Mouse (Mus musculus) adrenal gland (tissue): ENCODE data around the gene Fam172a.

ENCODE experiments used
- intact Hi-C: fragments of 180-260 bp; cut with DNase I; formaldehyde crosslinking; loops from one replicate; pipeline ENCODE4 v1.15.1; 2025

The Fam172a gene

GRCm38 (mm10) chr13:78177381-78177950 is 475.6 kb downstream of the Fam172a start:
- intact Hi-C loops, result loop anchor here (5.0 kb wide), 1 partner anchor 195 kb away; no protein-coding TSS in a partner anchor

GRCm38 (mm10) chr13:78178021-78178420 is 476.2 kb downstream of the Fam172a start:
- intact Hi-C loops, result loop anchor here (5.0 kb wide), 1 partner anchor 196 kb away; no protein-coding TSS in a partner anchor

DNA sequence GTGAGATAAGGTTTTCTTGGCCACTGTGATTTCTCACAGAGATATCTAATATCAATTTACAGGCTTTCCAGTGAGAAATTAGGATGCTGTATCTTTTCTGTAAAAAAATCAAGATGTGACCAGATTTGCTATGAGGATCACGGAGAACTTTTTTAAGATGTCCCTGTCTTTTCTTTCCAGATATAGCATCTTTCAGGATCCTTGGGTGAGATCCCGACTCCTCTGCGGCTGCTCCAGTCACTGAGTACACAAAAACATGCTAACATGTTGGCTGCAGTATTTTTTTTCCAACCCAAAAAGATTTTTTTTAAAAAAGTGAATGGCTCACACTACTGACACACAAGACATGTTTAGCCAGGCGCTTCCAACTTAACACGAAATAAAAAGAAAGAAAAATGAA is 476.9 kb downstream of the Fam172a start:
- intact Hi-C loops, result loop anchor here (5.0 kb wide), 1 partner anchor 196 kb away; no protein-coding TSS in a partner anchor

DNA sequence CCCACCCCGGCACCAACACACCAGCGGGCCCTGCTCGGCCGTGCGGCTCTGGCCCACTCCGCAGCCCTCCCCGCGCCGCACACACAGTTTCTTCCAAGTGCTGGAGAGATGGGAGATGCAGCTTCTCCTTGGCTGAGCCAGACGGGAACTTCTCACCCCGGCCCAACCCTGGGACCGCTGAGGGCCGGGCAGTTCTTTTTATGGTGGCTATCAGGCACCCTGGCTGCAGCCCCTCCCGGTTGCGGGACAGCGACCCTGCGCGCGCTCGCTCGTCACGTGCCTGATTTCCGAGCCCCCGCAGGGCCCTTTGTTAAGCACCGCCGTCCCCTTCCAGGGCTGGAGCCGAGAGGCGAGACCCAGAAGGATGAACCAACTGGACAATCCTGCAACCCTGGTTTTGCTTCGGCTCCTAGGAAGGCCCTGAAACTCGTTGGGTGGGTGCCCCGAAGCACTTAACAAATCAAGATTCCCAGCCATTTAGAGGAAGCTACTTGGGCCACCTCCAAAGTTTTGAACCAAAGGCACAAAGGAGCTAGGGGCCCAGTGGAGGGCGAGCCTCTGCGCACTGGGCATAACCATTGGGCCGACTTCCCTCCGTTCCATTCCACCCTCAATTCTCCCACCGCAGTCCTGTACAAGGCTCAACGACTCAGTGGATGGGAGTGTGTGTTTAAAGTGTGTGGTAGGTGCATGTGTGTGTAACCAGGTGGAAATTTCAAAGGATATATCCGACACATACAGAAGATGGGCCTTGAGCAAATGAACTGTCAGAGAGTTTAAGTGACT is 477.7 kb downstream of the Fam172a start:
- intact Hi-C loops, result loop anchor here (5.0 to 10.0 kb wide), 2 partner anchors 197 to 315 kb away; no protein-coding TSS in a partner anchor

GRCm38 (mm10) chr13:78180261-78180660 is 478.4 kb downstream of the Fam172a start:
- intact Hi-C loops, result loop anchor here (10.0 kb wide), 1 partner anchor 315 kb away; no protein-coding TSS in a partner anchor

DNA sequence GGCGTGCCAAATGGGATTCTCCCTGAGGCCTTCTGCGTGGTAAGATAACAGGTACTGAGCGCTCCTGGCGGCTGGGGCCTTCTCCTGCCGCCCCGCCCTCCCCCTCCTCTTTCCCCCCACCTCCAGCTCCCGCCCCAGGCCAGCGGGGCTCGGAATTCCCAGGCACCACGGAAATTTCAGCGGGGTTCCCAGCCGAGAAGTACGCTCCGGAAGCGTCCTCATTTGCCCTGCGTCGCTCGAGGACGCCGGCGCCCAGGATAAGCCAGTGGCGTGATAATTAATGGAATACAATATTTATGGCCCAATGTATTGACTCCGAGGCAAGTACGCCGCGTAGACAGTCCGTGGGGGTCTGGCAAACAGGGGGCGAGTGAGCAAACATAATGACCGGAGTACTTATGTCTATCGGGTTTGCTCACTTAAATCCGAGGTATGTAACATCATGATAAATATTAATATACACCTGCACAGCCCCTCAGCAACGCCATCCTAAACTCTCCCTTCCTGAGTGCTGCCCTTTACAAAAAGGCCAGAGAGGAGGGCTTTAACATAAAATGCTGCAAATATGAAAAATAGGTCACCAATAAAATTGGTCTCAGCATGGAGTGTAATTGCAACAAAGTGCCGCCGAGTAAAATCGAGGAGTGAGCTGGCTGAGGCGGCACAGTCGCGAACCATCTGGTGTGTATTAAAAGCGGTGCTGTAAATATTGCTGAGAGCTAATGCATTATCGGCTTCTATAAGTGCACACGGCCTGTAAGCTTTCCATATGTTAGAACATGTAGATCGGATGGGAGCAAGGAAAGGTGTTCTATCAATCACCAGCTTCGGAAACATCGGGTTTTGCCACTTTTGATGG is 479.5 kb downstream of the Fam172a start:
- intact Hi-C loops, result loop anchor here (10.0 kb wide), 1 partner anchor 316 kb away; no protein-coding TSS in a partner anchor

GRCm38 (mm10) chr13:78181930-78182558 is 480.2 kb downstream of the Fam172a start:
- intact Hi-C loops, result loop anchor here (10.0 kb wide), 1 partner anchor 317 kb away; no protein-coding TSS in a partner anchor

- intact Hi-C loops, result loop anchor here (10.0 kb wide), 1 partner anchor 318 kb away; no protein-coding TSS in a partner anchor
These were observed 481.2 kb downstream of the Fam172a start for GRCm38 (mm10) chr13:78183004-78183403.

DNA sequence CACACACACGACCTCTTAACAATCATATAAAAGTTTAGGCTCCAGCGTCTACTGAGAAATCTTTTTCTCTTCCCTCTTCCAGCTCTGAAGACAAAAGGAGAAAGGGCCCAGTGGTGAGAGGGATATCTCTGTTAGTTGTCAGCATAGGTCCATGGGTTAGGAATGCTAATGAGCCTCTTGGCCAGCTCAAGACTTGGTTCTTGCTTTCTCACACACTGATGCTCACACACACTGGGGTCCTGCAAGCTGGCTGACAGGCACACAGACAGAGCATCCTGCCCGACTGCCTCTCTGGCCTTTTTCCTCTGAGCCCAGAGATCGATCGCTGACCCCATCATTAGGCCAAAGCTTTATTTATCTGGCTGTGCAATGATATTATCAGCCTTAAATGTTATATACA is 482.2 kb downstream of the Fam172a start:
- intact Hi-C loops, result loop anchor here (10.0 kb wide), 1 partner anchor 319 kb away; no protein-coding TSS in a partner anchor

- intact Hi-C loops, result loop anchor here (10.0 kb wide), 1 partner anchor 320 kb away; no protein-coding TSS in a partner anchor
These were observed 483.1 kb downstream of the Fam172a start for GRCm38 (mm10) chr13:78184786-78185466.

DNA sequence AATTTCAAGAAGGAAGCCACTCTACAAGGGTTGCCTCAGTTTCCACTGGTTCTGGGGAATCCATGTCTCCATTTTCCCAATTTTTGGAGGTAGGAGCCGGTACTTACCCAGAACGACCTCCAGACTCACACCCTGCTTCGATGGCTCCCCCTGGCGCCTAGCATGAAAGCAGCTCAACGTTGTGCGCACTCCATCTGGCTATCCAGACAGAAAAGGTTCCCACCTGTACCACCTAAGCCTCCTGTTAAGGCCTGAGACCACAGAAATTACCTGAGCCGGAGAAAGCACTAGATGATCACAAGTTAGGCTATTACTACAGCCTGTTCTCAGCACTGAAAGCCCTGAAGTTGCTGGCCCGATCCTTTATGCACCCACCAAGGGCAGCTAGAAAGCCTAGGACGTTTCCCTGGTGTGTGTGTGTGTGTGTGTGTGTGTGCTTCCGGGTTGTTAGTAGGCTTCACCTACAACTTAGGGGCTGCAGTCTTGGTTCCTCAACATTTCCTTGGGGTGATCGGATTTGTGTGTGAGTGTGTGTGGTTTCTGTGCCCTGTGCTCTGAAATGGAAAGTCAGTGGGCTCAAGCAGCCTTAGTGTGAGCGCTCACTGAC is 484.6 kb downstream of the Fam172a start:
- intact Hi-C loops, result loop anchor here (10.0 kb wide), 1 partner anchor 322 kb away; no protein-coding TSS in a partner anchor

DNA sequence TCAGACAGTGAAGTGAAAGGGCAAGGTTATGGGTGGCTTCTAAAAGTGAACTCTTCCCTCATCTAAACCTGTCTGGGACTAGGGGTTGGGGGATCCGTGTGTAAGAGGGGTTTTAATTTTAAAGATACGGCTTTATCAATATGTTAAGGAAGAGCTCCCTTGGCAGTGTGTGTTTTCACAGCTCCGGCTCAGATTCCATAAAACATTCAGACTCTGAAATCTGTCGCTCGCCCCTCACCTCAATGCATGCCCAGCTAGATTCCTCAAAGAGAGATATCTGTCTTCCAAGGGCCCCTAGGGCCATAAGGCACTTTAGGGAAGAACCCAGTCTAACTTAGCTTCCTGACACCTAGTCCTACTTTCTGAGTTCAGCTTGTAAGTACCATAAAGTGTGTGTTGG is 486.0 kb downstream of the Fam172a start:
- intact Hi-C loops, result loop anchor here (10.0 kb wide), 1 partner anchor 323 kb away; no protein-coding TSS in a partner anchor

DNA sequence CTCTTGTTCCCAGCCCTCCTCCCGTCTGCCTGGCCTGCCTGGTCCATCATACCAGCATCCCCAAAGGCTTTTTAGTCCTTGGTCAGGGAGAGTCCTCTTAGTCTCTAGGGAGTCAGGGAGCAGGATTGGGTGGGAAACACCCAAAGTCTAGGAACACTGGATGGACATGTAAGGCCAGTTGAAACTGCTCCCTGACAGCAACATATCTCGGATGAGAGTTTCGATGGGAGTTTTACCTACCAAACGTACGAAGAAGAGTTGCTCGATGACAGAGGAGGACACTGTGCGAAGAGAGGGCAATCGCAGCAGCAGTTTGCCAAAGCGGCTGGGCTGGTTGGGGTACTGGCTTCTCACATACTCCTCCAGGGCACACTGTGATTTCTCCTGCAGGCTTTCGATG is 487.8 kb downstream of the Fam172a start:
- intact Hi-C loops, result loop anchor here (10.0 kb wide), 1 partner anchor 325 kb away; no protein-coding TSS in a partner anchor

- intact Hi-C loops, result no loop called here
These were observed 491.4 kb downstream of the Fam172a start for GRCm38 (mm10) chr13:78193211-78193610.

DNA sequence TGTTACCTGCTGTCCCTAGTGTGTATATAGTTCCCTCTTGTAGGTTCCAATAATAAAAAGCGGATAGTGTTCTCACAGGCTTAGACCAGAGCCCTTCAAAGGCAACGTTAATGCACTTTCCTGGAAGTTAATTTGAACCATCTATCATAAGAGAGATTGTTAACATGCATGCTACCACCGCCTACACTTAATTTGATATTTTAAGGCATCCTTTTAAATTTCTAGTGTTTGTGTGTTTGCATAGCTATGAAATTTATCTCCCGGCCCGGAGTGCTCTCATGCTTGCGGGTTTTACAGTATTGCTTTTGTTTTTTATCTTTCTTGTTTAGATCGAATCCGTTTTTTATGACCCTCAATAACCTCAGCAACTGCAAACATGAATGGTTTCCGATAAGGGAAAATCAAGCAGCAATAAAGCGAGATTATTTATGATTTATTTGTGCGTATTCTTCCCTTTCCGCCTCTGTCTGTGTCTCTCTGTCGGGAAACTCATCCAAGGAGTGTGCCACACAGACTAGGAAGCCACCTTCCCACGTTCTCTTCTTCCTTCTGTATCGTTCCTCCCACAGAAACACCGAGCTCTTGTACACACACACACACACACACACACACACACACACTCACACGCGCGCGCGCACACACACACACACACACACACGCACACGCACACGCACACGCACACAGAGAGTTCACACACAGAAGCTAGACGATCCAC is 492.5 kb downstream of the Fam172a start:
- intact Hi-C loops, result no loop called here

- intact Hi-C loops, result loop anchor here (5.0 kb wide), 1 partner anchor 33 kb away; no protein-coding TSS in a partner anchor
These were observed 493.2 kb downstream of the Fam172a start for GRCm38 (mm10) chr13:78194850-78195600.

DNA sequence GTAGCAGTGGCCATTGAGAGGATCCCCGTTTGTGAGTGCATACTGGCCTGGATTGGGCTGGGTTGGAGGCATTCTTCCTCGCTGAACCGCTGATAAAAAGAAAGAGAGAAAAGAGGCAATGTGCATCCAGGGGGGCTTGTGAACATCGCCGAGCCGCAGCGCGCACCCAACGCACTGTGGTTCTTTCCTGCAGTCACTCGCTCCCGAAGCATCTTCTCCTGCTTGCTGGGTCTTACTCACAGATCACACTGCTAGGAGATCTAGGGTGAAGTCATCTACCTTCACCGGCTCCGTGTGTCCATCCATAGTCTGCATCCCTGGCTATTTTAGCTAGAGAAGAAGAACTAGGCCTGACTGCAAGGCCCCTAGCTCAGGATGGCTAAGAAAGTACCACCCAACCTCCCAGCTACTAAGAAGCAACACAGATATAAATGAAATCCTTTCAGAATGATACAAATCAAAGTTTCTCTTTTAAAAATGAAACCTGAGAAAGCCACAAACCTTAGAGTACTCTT is 493.8 kb downstream of the Fam172a start:
- intact Hi-C loops, result loop anchor here (5.0 kb wide), 1 partner anchor 33 kb away; no protein-coding TSS in a partner anchor
